Mouse (Mus musculus): ENCODE results near the gene Ggt6. TPM values are rescaled to one million over a fixed set of nuclear protein-coding genes. Genes with fewer than 3 reads are reported as not detected.
A peak's percentile ranks its signal among the peaks of the same experiment; 100 is the strongest.

Gene Ggt6
- polyA plus RNA-seq, 1 experiment from 2014 or later: not detected

- 85% methylated on average over 3 of the region's 3 CpGs for WGBS
Observed at GRCm38 (mm10) chr11:72452140-72452665, 16.9 kb downstream of the Ggt6 start.

GRCm38 (mm10) chr11:72453105-72453953 lies 18.0 kb downstream of the Ggt6 start:
- Histone ChIP-seq H3K9ac (replicated peaks) (no peak overlapping the region), H3K4me3 (no peak overlapping the region), H3K4me2 (replicated peaks) (no peak overlapping the region), H3K27me3 (no peaks in the 10 kb centered on the region; the same call in 1 of the 2 replicates), H3K9me3 (no peaks in the 10 kb centered on the region), H3K27ac (replicated peaks) (no peak overlapping the region), H3K4me1 (peaks cover 9% of the 10 kb centered on the region), H3K36me3 (peaks cover 57% of the 10 kb centered on the region)
- ATAC-seq (ENCODE audit: low FRiP score, low read depth): no peak
- WGBS: 60% methylated on average over 15 of the region's 15 CpGs

More at GRCm38 (mm10) chr11:72452140-72452665, 16.9 kb downstream of the Ggt6 start:
- Histone ChIP-seq H3K9me3 (no peaks in the 10 kb centered on the region), H3K36me3 (peaks cover 68% of the 10 kb centered on the region), H3K4me2 (replicated peaks) (no peak overlapping the region), H3K4me1 (peaks cover 9% of the 10 kb centered on the region), H3K27me3 (no peaks in the 10 kb centered on the region), H3K9ac (replicated peaks) (no peak overlapping the region), H3K27ac (replicated peaks) (no peak overlapping the region), H3K4me3 (no peak overlapping the region)
- no peak for ATAC-seq (ENCODE audit: low FRiP score, low read depth)

GRCm38 (mm10) chr11:72455694-72456093 lies 20.4 kb downstream of the Ggt6 start:
- Histone ChIP-seq H3K9me3 (no peaks in the 10 kb centered on the region), H3K36me3 (peaks cover 33% of the 10 kb centered on the region), H3K4me2 (replicated peaks) (no peak overlapping the region), H3K4me1 (peaks cover 9% of the 10 kb centered on the region), H3K27me3 (no peaks in the 10 kb centered on the region; the same call in 1 of the 2 replicates), H3K27ac (replicated peaks) (peak overlapping the region; percentile 55), H3K9ac (replicated peaks) (0 out of 2 replicates have a peak overlapping the region, but pooled peaks have one; percentile 15), H3K4me3 (no peak overlapping the region)
- peak; percentile 41; the same call in 1 of the 2 replicates for ATAC-seq (ENCODE audit: low FRiP score, low read depth)
- 37% methylated on average over 5 of the region's 5 CpGs for WGBS

- H3K27ac ChIP-seq (replicated peaks): no peak overlapping the region
- WGBS: 73% methylated on average over 12 of the region's 12 CpGs
- 0 out of 2 replicates have a peak, but pooled peaks cover 10% of the 10 kb centered on the region for H3K36me3 ChIP-seq
- ATAC-seq (ENCODE audit: low FRiP score, low read depth): no peak
- H3K9me3 ChIP-seq: no peaks in the 10 kb centered on the region
- H3K27me3 ChIP-seq: no peaks in the 10 kb centered on the region; the same call in 1 of the 2 replicates
- H3K4me3 ChIP-seq: no peak overlapping the region
- H3K9ac ChIP-seq (replicated peaks): no peak overlapping the region
- H3K4me1 ChIP-seq: peaks cover 9% of the 10 kb centered on the region
- H3K4me2 ChIP-seq (replicated peaks): no peak overlapping the region
Observed at GRCm38 (mm10) chr11:72457995-72458496, 22.7 kb downstream of the Ggt6 start.

GRCm38 (mm10) chr11:72458502-72458901 lies 23.2 kb downstream of the Ggt6 start:
- no peaks in the 10 kb centered on the region; the same call in 1 of the 2 replicates for H3K27me3 ChIP-seq
- no peak overlapping the region for H3K4me3 ChIP-seq
- H3K9ac ChIP-seq (replicated peaks): no peak overlapping the region
- peaks cover 9% of the 10 kb centered on the region for H3K4me1 ChIP-seq
- ATAC-seq (ENCODE audit: low FRiP score, low read depth): no peak
- H3K36me3 ChIP-seq: 0 out of 2 replicates have a peak, but pooled peaks cover 12% of the 10 kb centered on the region
- no peak overlapping the region for H3K4me2 ChIP-seq (replicated peaks)
- no peaks in the 10 kb centered on the region for H3K9me3 ChIP-seq
- WGBS: 86% methylated on average over 3 of the region's 3 CpGs
- H3K27ac ChIP-seq (replicated peaks): no peak overlapping the region

GRCm38 (mm10) chr11:72461500-72461981 lies 26.2 kb downstream of the Ggt6 start:
- no peak for ATAC-seq (ENCODE audit: low FRiP score, low read depth)
- Histone ChIP-seq H3K27me3 (no peaks in the 10 kb centered on the region; the same call in 1 of the 2 replicates), H3K9me3 (no peaks in the 10 kb centered on the region), H3K4me3 (no peak overlapping the region), H3K4me2 (replicated peaks) (no peak overlapping the region), H3K27ac (replicated peaks) (0 out of 2 replicates have a peak overlapping the region, but pooled peaks have one; percentile 15), H3K4me1 (0 out of 2 replicates have a peak, but pooled peaks cover 14% of the 10 kb centered on the region), H3K9ac (replicated peaks) (no peak overlapping the region), H3K36me3 (0 out of 2 replicates have a peak, but pooled peaks cover 6% of the 10 kb centered on the region)
- 65% methylated on average over 5 of the region's 5 CpGs for WGBS

GRCm38 (mm10) chr11:72464821-72465220 lies 29.5 kb downstream of the Ggt6 start:
- Histone ChIP-seq H3K9ac (replicated peaks) (no peak overlapping the region), H3K4me2 (replicated peaks) (no peak overlapping the region), H3K9me3 (no peaks in the 10 kb centered on the region), H3K36me3 (0 out of 2 replicates have a peak, but pooled peaks cover 4% of the 10 kb centered on the region), H3K4me3 (no peak overlapping the region), H3K4me1 (peaks cover 36% of the 10 kb centered on the region), H3K27me3 (no peaks in the 10 kb centered on the region), H3K27ac (replicated peaks) (no peak overlapping the region)
- WGBS: 49% methylated on average over 3 of the region's 3 CpGs
- no peak for ATAC-seq (ENCODE audit: low FRiP score, low read depth)

GRCm38 (mm10) chr11:72465978-72466693 lies 30.8 kb downstream of the Ggt6 start:
- peaks cover 37% of the 10 kb centered on the region for H3K4me1 ChIP-seq
- no peaks in the 10 kb centered on the region for H3K9me3 ChIP-seq
- H3K27ac ChIP-seq (replicated peaks): no peak overlapping the region
- no peaks in the 10 kb centered on the region for H3K27me3 ChIP-seq
- H3K4me3 ChIP-seq: no peak overlapping the region
- no peak overlapping the region for H3K9ac ChIP-seq (replicated peaks)
- no peak for ATAC-seq (ENCODE audit: low FRiP score, low read depth)
- H3K36me3 ChIP-seq: 0 out of 2 replicates have a peak, but pooled peaks cover 4% of the 10 kb centered on the region
- WGBS: 69% methylated on average over 11 of the region's 11 CpGs
- H3K4me2 ChIP-seq (replicated peaks): no peak overlapping the region

GRCm38 (mm10) chr11:72466694-72467507 lies 31.6 kb downstream of the Ggt6 start:
- 62% methylated on average over 11 of the region's 11 CpGs for WGBS
- no peak overlapping the region for H3K4me2 ChIP-seq (replicated peaks)
- no peaks in the 10 kb centered on the region for H3K9me3 ChIP-seq
- peak overlapping the region; percentile 54; the same call in 1 of the 2 replicates for H3K27ac ChIP-seq (replicated peaks)
- no peak for ATAC-seq (ENCODE audit: low FRiP score, low read depth)
- H3K4me3 ChIP-seq: no peak overlapping the region
- 0 out of 2 replicates have a peak, but pooled peaks cover 4% of the 10 kb centered on the region for H3K36me3 ChIP-seq
- H3K9ac ChIP-seq (replicated peaks): no peak overlapping the region
- peaks cover 37% of the 10 kb centered on the region for H3K4me1 ChIP-seq
- no peaks in the 10 kb centered on the region for H3K27me3 ChIP-seq

GRCm38 (mm10) chr11:72468525-72468924 lies 33.2 kb downstream of the Ggt6 start:
- Histone ChIP-seq H3K27ac (replicated peaks) (no peak overlapping the region), H3K36me3 (0 out of 2 replicates have a peak, but pooled peaks cover under 1% of the 10 kb centered on the region), H3K4me1 (peaks cover 37% of the 10 kb centered on the region), H3K4me2 (replicated peaks) (no peak overlapping the region), H3K4me3 (no peak overlapping the region), H3K27me3 (no peaks in the 10 kb centered on the region), H3K9me3 (no peaks in the 10 kb centered on the region), H3K9ac (replicated peaks) (no peak overlapping the region)
- WGBS: 77% methylated on average over 5 of the region's 5 CpGs
- no peak for ATAC-seq (ENCODE audit: low FRiP score, low read depth)

GRCm38 (mm10) chr11:72469217-72469616 lies 33.9 kb downstream of the Ggt6 start:
- Histone ChIP-seq H3K4me2 (replicated peaks) (no peak overlapping the region), H3K4me1 (peaks cover 37% of the 10 kb centered on the region), H3K27me3 (no peaks in the 10 kb centered on the region), H3K9me3 (no peaks in the 10 kb centered on the region), H3K27ac (replicated peaks) (no peak overlapping the region), H3K9ac (replicated peaks) (no peak overlapping the region), H3K4me3 (no peak overlapping the region), H3K36me3 (0 out of 2 replicates have a peak, but pooled peaks cover 4% of the 10 kb centered on the region)
- ATAC-seq (ENCODE audit: low FRiP score, low read depth): 0 out of 2 replicates have a peak, but pooled peaks have one; percentile 34
- WGBS: 28% methylated on average over 5 of the region's 5 CpGs
